Mouse (Mus musculus) brain, embryonic 14.5 days (tissue): Measurements from ENCODE around the gene Ppp2r5e. TPM values are rescaled to one million over a fixed set of nuclear protein-coding genes. Genes with fewer than 3 reads are reported as not detected.

ENCODE experiments used
- DNase-seq: peaks from one replicate; pipeline ENCODE4 v3.0.0-alpha.2; 2011; ENCODE audit warnings: low read depth
- CTCF ChIP-seq: fragments of 200-500 bp; IDR thresholded peaks from 2 replicates; pipeline ENCODE4 v1.5.1; 2012; ENCODE audit warnings: inconsistent platforms, mild to moderate bottlenecking, moderate library complexity, borderline replicate concordance; ENCODE audit not compliant: insufficient read depth, insufficient read length; ENCODE audit errors: extremely low read depth
- POLR2A ChIP-seq: fragments of 200-500 bp; IDR thresholded peaks from 2 replicates; pipeline ENCODE4 v1.6.1; 2012; ENCODE audit warnings: mild to moderate bottlenecking, inconsistent platforms, borderline replicate concordance; ENCODE audit not compliant: poor library complexity, insufficient read depth, insufficient read length, severe bottlenecking; ENCODE audit errors: extremely low read depth
- polyA plus RNA-seq: library from polyadenylated mRNA; depleted of rRNA; stranded (reverse); fragments of >200 nt; gene quantifications from 2 replicates; pipeline ENCODE4 v1.2.3, GENCODE M21; 2012

Gene Ppp2r5e
- polyA plus RNA-seq, 1 experiment, result 48.3 TPM

DNA sequence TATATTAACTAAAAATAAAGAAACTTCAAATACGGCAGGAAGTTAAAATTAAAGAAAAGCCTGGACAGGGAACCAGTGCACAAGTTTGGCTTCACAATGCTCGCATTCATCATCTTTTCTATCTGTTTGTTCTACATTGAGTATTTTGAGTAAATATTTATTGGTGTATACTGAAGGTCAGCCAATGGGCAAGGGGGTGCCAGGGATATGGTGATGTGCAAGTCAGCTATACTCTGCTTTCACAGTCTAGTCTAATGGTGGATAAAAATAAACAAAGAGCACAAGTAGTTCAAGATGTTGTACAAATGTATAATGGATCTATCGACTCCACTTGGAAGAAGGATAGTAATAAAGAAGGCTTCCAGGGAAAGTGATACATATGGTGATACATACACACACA is 123.9 kb downstream of the Ppp2r5e start:
- TF ChIP-seq CTCF (no peak), POLR2A (no peak)
- DNase-seq, result no peak

DNA sequence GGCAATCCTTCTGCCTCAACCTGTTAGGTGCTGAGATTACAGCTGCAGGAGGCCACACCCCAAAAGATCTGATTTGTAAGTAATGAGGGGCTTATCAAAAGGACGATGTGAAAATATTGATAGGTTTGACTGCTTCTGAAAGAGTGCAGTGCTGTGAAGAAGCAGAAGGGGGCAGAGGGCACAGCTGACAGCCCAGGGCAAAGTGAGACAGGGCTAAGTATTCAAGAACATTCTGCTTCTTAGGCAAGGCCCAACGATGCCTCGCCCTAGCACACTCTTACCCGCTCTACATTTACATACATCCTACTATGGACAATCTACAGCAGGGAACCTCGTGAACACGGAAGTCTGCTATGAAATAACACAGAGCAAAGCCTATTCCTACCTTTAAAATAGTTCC is 128.2 kb downstream of the Ppp2r5e start:
- DNase-seq, result peak; percentile 13
- TF ChIP-seq POLR2A, result no peak
- no peak for TF ChIP-seq CTCF

DNA sequence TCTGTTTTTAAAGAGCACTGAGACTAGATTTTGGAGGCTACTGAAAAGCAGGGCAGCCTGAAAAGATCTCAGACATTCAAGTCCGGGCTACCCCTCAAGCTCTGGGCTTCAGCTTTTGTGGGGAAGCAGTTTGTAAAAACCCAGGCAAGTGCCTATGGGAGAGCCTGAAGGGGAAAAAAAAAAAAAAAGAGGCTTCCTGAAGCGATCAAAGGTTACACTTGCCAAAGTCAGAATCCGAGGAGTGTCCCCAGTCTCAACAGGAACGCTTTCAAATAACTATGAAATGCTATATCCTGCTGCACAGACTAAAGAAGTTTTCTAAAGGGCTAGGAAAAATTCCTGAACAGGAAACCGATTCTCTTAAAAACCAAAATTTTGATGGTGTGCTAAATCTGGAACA is 128.9 kb downstream of the Ppp2r5e start:
- no peak for TF ChIP-seq CTCF
- TF ChIP-seq POLR2A, result no peak

DNA sequence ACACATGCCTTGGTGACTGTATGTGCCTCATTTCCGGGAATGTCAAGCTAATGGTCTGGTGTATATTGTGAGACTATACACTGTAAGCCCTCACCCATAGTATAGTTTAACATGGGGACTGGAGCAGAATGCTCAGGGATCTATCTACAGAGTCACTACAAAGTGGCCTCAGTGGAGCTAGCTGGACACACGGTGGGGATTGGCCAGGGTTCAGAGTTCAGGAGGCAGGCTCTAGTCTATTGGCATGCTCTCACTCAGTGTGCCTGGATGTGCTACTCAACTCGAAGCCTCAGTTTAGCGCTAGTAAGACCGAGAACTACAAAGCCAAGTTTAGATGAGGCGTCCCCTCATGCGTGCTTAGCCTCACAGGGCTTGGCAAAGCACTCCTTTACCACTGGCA is 129.8 kb downstream of the Ppp2r5e start:
- TF ChIP-seq POLR2A (no peak), CTCF (no peak)
- no peak for DNase-seq

More for the DNA sequence above, 128.9 kb downstream of the Ppp2r5e start:
- DNase-seq, result no peak

DNA sequence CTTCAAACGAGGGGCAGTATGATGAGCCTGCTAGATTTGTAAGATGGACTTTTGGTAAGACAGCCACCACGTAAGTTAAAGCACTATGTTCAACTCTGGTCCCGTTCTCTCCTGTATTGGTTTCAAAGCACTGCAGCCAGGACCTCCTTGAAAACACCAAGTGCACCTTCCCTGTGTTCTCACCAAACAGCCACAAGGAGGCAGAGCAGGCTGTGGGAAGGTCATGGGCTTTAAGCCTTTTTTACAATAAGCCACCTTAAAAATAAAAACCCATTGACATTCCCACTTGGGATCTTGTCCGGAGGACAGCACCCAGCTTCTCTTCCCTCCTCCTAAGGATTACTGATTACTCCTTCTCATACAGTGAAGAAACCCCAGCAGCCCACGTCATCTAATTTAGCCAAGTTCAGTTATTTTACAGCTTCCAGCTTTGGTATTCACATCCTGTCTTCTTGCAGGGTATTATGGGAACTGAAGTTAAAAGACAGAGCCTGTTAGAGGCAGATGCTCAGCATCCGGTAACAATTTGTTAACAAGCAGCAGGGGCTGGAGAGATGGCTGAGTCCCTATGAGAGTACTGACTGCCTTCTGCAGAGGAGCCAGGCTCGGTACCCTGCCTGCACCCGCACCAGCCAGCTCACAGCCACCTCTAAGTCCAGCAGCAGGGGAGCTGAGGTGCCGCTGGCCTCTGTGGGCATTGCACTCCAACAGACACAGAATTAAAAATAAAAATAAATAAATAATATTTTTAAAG is 131.9 kb downstream of the Ppp2r5e start:
- TF ChIP-seq POLR2A, result no peak
- TF ChIP-seq CTCF, result peak; percentile 70
- peak; percentile 68 for DNase-seq

DNA sequence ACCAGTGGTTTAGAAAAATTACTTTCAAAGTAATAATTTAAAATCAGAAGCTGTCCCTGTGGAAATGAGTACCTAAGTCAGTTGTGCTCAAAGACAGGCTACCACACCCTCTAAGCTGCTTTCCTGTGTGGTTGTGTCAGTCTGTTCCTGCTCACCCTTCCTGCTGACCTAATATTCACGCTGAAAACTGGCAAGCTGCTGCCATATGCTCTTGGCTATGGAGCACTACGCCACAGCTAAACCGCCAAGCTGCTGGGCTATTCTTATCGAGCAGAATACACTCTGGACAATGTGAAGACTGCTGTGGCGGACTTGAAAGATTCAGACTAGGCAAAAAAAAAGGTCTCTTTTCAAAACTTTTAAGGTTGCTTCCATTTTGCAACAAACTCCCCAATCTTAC is 135.5 kb downstream of the Ppp2r5e start:
- TF ChIP-seq CTCF, result no peak
- TF ChIP-seq POLR2A, result no peak
- DNase-seq, result peak; percentile 23

DNA sequence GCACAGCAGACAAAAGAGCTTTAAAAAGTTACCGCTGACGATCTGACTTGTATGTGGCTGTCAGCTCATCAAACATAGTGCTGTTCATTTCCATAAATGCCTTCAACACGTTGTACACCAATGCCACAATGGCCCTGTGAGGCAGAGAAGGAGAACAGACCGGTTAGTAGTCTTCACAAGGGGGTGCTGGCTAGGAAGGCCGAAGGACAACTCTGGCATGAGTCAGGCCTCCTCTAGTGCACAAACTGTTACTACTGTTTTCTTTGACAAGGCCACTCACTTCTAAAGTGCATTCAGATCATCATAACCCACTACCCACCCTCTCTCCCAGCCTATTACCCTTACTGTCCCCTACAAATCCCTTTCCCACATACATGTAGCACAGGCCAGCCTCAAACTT is 136.4 kb downstream of the Ppp2r5e start:
- TF ChIP-seq CTCF (no peak), POLR2A (no peak)
- DNase-seq, result no peak

DNA sequence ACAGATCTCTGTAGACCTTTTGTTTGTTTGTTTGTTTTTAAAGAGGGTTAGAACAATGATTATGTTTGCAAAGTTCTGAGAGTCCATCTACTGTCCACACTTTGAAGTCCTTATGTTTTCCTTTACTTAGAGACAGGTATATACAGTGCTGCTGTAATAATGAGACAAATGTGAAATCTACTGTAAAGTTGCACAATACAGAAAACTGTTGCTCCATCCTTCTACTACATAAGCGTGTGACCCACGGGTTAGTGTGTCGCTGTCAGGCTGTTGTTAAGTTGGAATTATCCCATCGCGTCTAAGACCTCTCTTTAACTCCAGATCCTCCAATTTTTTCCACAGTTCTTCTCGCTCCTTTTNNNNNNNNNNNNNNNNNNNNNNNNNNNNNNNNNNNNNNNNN is 142.6 kb downstream of the Ppp2r5e start:
- TF ChIP-seq CTCF, result no peak

DNA sequence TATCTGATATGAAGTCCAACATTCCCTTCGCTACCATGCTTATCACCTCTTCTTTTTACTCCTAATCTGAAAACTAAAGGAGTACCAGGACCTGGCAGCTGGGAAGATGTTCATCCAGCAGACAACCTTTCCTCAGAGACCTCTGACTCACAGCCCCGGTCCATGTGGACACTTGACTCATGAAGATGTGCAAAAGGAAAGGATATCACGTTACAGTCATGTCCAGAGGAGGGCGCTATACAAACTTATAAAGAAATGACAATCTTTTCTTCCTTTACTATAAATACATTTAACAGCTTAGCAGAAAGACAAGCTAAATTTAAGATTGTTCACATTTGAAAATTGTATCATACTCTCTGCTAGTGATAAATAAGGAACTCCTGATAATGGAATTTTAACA is 143.0 kb downstream of the Ppp2r5e start:
- no peak for TF ChIP-seq POLR2A
- TF ChIP-seq CTCF, result no peak
- DNase-seq, result no peak

More for the DNA sequence above, 142.6 kb downstream of the Ppp2r5e start:
- DNase-seq, result no peak

DNA sequence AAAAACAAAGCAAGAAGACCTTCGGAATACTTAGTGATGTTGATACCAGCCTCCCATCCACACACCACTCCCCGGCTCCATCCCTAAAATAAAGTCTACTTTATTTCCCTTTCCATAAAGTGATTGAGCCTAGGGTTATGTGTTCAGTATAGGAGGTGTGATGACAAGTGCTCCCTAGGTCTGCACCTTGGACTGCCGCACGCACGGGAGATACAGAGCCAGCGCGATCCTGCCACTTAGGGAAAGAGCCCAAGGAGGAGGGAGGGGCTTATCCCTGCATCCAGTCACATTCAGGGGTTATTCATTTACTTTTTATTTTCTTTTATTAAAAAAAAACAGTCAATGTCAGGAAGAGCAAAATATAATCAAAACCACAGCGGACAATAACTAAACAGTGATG is 145.5 kb downstream of the Ppp2r5e start:
- no peak for DNase-seq
- TF ChIP-seq CTCF (no peak), POLR2A (no peak)

DNA sequence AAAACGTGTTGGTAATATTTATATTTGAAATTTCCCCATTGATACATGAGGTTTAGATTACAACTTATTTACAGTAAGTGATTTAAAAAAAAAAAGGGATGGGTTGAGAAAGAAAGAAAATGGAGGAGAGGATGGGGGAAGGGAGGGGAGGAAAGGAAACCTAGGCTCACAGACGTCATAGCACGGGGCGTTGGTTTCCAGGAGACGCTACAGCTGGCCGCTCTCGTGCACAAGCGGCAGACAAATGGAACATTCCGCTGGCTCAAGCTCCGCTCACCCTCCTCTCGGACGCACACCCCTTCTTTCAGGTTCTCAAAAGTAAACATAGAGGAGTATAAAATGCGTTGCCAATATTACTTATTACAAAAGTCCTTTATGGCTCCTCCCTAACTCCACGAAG is 146.0 kb downstream of the Ppp2r5e start:
- TF ChIP-seq CTCF, result no peak
- no peak for TF ChIP-seq POLR2A
- no peak for DNase-seq

DNA sequence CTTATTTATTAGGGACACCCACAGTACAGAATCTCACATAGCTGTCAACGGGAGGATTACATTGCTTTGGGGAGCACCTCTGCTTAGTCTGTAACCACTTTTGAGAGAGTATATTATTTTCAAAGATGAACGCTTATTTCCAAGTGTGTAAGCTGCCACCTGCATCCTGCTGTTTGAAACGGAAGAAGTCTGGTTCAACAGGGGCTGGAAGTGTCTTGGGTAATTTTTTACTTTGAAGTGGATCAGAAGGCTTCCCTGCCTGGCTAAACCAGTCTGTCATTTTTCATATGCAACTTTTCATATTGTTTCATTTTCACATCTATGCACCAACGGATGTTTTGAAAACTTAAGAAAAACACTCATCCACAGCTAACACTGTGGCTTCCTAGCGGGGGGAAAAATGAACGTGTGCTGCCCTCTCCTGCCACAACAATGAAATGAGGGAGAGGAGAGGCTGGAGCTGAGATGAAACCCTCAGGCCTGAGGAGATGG is 146.5 kb downstream of the Ppp2r5e start:
- DNase-seq, result peak; percentile 17
- peak; percentile 25; the same call in 1 of the 2 replicates for TF ChIP-seq CTCF
- TF ChIP-seq POLR2A, result no peak
